Mouse (Mus musculus) layer of hippocampus, postnatal 36 days (tissue): ENCODE data around the gene Wasf2. TPM values are rescaled to one million over a fixed set of nuclear protein-coding genes. Genes with fewer than 3 reads are reported as not detected.
"Not testable (repeated sequence)": the region's sequence is repeated elsewhere in the genome, so short reads cannot be mapped to it uniquely, and the experiment has no call there.

Experiments used
- DNase-seq, 2 experiments: peaks; one replicate each; pipeline ENCODE4 v3.0.0; 2022
- total RNA-seq, 2 experiments: library from RNA; stranded (reverse); gene quantifications; 2 replicates each; pipeline ENCODE4 v1.2.3; 2021

Wasf2 gene
- 10 to 100 TPM; 28.7 to 32.8 TPM for total RNA-seq

DNA sequence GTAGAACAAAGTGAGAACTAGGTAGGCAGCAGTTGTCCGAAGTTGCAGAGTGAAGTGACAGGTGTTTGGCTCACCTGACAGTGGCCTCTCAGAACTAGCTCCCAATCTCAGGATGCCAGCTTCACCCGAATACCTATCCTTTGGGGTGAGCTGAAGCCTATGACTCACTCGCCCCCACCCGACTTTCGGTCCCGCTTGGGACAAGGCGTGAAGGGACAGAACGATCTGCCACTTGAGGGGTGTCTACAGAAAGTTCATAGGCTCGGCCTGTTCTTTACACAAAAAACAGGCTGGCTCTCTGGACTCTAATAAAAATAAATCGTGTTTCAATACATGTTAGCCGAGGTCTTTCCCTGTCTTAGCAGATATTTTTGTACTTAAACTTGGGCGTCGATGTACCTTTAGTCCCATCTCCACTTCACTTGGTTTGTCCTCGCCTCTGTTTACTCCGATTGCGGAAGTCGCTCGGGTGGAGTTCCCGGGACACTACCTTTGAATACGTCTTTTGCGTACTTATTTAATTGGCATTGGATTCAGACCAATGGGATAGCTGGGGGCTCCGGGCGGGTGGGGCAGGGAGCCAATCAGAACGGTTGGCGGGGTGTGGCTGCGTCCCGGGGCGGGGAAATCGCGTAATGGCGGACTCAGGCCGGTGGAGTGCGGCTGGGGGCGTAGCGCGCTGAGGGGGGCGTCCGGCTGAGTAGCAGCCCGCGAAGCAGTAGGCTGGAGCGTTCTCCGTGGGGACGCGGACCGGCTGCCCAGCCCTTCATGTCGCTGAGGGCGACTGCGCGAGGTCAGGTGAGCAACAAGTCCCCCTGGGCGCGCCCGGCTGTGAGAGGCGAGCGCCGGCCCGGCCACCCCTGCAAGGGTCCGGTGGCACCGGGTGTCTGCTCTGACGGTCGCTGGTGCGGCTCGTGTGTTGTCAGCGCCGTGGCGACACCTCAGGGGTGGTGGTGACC, at the start of gene Wasf2:
Gene Wasf2 (plus strand): TSS at position 575 of the 959 bp plus-strand sequence.
- peak; percentile 86 for DNase-seq

DNA sequence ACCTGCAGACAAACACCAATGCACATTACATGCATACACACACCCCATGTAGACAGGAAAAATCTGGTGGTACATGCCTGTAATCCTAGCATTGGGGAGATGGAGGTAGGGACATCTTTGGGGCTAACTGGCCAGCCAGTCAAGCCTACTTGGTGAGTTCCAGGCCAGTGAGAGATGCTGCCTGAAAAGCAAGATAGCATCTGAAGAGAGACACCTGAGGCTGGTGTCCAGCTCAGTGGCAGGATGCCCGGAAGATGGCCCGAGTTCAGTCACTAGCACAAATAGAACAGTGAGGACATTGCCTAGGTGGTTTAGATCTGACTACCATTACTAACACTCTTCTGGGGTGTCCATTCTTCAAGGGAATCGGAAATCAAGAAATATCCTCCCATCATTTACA, 49.4 kb upstream of the Wasf2 start:
- no peak for DNase-seq

DNA sequence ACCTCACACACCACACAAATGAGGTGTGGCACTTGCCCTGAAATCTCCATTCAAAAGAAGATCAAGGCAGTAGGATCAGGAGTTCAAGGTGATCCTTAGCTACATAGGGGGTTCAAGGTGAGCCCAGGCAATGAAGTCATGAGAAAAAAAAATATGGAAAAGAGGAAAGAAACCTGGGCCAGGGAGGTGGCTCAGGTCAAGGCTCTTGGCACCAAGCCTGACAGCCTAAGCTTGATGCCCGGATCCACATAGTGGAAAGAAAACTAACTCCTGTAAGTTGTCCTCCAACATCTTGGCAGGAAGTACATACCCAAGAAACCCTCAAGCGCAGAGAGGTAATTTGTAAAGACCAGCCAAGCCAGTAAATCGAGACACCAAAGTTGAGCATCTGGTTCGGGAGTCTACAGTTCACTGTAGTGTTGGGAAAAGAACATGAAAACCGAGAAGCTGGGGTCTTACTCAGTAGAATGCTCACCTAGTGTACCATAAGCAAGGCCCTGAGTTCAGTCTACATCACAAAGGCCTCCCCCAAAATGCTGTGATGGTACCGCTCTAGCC, 48.0 kb upstream of the Wasf2 start:
- DNase-seq: no peak

DNA sequence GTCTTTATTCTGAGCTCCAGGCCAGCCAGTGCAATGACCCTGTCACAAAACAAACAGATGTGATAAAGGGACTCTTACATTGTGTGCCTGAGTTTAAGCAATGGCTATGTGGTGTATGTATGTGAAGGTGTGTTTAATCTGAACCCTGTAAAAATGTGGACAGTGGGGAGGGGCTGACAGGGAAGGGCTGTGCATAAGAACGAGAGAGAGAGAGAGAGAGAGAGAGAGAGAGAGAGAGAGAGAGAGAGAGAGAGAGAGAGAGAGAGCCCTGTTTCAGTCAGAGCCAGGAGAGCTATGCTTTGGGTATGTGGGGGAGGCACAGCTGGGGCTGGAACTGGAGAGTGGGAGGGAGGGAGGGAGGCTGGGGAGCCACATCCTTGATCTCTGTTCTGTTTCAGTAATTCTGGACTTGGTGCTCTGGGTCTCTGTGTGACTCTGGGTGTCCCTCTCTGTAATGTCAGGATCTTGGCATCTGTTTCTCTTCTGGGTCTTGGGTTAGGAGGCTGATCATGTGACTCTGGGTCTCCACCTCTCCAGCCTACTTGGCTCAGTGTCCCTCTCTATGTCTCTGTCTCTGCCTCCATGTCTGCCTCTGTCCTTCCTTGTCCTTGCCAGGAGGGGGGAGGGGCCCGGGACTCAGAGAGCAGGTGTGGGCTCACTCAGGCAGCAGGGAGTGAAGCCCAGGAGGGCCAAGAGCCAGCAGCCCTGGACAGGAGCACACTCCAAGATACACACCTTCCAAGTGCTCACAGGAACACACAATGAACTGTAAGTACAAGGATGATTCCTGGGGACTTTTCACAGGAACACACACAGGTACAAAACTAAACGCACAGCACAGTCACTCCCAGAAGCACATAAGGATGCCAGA, 46.1 kb upstream of the Wasf2 start:
- DNase-seq: no peak

DNA sequence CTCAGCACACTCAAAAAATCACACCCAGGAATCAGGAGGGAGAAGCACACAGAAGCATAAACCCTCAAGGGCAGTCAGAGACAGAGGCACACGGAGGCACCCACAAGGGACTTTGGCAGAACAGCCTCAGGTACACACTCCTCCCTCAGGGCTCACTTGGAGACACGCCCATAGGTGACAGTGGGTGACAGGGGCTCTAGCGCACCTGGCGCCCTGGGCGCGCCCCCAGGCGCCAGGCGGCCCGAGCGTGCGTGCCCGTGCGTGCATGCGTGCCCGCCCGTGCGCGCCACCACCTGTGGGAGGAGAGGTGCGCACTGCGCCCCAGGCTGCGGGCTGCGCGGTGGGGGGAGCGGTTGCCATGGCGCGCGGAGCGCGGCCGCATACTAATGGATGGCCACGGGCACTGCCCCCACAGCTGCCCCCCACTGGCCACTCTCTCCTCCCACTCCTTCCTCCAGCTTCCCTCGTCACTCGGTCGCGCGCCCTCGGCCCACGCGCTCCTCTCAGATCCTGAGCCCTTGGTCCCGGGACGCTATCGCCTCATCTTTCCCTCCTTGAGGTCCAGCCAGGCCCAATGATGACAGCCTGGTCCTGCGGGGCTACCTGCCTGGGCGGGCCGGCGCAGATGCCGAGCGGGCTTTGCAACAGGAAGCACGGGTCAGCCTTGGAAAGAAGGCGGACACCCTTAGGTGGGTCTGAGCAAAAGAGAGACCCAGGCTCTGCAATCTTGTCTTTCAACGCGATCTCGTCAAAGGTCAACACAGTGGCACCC, 45.1 kb upstream of the Wasf2 start:
- peak; percentile 61 to 63 for DNase-seq

DNA sequence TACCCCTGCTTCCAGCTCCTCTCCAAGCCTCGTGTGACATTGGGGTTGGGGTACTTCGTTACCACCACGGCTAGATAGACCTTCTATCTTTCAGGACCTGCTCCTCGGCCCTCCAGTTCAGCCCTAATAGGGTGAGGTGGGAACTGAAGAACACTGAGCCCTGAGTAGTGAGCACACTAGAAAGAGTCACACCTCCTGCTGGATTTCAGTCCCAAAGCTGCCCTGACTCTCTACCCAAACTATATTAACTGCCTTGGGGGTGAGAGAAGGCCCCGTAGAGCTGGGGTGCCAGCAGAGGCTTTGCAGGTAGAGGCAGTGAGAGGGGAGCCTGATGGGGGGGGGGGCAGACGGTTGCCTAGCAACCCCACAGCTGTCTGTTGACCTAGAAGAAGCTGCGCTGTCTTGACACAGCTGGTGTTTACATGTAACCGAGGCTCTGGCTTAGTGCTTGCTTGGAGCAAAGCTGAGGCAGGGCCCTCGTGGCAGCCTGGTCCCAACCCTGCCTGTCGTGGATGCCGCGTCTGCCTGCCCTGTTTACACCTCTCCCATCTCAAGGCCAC, 44.4 kb upstream of the Wasf2 start:
- no peak for DNase-seq

DNA sequence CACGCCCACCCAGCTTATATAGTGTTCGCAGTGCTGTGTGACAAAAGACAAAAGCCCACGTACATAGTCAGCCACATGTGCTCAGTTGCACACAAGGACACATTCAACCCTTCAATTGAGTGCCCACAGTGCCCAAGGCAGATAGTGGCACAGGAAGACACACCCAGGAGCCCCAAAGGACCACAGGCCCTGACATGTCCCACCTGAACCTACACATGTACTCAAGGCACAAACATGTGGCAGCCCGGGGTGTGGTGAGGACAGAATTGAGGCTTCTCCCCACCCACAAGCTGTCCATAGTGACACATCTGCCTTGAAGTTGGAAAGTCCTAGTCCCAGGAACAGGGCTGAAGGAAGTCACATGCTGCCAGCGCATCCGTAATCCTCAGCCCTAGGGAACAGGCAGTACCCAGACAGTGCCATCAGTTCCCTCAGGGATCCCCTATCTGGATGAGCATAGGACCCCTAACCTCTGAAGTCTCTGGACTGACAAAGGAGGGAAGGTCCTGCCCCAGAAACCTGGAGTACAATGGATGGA, 43.1 kb upstream of the Wasf2 start:
- DNase-seq: no peak

DNA sequence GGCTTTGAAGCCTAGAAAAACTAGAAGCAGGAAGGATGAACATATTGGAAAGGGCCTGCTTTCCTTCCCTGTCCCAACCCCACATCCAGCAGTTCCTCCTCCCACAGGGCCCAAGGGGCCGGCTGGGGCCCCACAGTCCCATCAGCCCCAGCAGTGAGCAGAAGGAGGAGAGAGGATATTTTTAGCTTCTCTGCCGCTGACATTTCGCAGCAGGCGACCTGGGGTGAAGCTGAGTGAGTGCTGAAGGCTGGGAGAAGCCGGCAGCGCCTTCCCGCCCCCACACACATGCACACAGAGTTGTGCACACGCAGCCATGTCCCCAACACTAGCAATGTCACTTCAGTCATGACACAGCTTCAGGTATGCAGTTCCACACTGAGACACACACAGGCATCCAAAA, 42.5 kb upstream of the Wasf2 start:
- no peak for DNase-seq

DNA sequence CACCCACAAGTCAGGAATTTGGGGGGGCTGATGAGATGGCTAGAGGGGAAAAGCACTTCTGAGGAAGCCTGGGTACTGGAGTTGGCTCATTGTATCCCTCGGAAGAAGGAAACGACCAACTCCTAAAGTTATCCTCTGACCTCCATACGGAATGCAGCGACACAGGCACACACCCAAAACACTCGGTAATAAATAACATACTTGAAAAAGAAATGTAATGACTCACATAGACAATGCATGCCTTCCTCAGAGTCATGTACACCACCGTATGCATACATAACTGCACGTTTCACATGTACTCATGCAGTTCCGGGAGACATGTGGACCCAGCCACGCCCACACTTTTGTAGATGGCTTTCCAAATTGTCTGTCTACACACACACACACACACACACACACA, 41.0 kb upstream of the Wasf2 start:
- DNase-seq: no peak

DNA sequence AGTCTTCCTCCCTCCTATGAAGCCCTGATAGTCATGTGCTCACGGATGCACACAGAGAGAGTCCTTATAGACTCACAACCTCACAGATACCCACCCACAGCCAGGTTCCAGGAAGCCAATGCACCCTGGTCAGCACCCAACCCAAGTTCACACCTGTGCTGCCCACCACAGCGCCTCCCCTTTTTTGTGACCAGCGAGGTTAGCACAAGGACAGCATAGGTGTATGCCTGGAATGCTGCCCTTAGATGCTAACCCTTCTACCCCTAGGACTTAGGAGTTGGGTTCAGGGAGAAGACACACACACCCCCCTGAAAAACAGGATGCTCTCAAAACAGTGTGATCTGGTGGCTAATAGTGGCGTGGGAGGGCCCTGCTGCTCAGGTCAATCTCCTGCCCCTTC, 40.5 kb upstream of the Wasf2 start:
- DNase-seq: no peak

DNA sequence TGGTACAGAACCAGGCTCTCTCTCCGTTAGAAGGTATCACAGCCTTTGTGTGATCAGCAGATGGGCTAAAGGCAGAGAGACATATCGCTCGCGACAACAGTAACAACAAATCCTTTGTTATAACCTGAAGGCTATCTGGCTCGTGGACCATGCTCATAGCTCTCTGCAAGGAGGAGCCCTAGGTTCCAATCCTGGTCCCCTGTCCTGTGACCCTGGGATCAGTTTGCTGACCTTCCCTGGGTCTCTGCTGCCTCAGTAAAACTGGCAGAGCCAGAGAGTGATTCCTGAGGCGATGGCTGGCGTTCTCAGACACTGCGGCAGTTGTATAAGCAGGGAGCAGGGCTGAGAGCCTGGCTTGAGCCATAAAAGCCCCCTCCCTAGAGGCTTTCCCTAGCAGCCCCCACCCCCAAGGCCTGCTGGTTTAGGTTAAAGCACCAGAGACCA, 40.0 kb upstream of the Wasf2 start:
- DNase-seq: no peak

DNA sequence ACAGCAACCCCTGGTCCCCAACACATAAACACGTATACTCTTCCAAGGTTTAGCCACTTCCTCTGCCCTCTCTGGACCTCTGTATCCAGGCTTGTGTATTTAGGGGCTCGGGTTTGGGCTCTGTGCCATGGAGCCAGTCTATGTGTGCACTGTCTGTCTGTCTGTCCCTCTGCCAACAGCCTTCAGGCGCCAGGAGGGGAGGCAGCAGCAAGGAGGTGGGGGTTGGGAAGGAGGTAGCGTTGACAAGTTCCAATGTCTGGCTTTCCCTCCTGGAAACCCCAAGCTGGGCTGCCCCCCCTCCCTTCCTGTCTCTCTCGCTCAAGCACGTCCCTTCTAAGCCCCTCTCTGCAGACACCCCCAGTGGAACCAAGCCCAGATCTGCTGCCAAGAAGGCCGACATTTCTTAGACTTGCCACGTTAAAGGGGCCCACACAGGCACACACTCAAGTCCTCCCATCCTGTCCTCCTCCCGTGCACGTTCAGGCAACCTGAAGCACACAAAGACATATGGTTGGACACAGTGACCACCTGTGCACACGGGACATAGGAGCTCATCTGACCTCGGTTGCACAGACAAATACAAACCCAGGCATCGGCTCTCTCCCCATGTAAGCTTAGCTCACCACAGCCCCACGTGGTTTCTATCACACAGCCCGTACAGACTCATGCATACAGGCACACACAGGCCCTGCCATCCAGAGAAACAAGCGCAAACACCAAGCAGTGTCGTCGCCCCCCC, 39.4 kb upstream of the Wasf2 start:
- no peak for DNase-seq

DNA sequence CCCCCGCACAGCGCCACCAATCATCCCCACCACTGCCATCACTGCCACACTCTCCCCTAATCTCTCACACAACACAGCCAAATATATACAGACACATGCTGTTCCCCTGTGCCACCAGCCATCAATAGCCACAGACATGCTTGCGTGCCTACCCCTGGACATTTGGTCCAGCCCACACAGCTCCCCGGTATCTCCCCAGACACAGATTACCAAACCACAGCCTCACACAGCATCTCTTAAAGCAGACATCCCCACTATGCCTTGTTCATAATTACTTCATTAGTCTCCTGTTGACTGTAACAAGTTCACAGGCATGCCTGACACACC, 38.9 kb upstream of the Wasf2 start:
- DNase-seq: no peak

DNA sequence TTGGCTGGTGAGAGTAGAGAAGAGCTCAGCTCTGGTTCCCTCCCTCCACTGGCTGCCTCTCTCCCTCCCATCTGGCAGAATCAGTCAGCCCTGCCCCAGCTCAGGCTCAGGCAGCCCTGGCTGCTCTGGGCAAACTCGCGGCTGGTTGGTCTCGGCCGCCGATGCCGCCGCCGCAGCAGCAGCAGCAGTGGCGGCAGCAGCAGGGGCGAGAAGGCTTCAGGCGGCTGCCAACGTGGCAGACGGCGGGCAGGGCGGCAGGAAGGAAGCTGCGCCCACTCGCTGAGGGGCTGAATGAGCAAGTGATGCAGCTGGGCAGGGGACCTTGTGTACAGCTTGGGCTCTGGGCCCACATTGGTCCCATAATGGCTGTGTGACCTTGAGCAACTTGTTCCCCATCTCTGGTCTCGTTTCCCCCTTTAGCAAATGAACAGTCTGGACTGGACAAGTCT, 37.8 kb upstream of the Wasf2 start:
- DNase-seq: peak; percentile 65 to 66

DNA sequence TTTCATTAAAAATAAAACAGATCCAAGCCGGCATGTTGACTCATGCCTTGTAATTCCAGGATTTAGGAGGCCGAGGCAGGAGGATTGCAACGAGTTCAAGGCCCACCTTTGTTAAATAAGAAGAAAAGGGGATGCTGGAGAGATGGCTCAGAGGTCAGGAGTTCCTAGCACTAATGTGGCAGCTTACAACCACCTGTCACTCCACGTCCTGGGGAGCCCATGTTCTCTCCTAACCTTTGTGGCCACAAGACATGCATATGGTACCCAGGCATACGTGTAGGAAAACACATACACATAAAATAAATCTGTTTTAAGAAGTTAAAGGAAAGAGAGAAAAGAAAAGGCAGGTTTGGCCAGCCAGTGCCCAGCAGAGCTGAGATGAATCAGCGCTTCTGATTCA, 37.2 kb upstream of the Wasf2 start:
- DNase-seq: no peak

DNA sequence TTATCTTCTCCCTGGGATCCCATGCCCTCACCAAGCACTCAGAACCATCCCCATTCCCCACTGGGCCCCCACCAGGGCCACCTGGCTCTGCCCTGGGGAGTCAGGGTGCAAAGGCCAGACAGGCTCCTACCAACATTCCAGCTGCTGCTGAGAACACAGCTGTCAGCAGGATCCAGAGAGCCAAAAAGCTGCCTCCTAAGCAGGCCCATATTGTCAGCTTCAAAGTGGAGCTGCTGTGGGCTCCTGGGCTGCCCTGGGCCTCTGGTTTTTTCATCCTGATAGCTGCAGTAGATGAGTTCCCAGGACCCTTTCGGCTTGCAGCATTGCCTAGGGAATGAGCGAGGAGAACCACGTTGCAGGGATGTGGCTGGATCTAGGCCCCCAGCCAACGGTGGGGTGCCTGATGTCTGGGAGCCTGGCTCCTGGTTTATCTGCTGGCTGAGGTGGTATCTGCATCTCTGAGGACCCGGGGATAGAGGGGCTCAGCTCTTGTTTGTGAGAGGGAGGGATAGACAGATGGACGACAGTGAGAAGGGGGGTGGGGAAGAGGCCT, 36.7 kb upstream of the Wasf2 start:
- DNase-seq: no peak

DNA sequence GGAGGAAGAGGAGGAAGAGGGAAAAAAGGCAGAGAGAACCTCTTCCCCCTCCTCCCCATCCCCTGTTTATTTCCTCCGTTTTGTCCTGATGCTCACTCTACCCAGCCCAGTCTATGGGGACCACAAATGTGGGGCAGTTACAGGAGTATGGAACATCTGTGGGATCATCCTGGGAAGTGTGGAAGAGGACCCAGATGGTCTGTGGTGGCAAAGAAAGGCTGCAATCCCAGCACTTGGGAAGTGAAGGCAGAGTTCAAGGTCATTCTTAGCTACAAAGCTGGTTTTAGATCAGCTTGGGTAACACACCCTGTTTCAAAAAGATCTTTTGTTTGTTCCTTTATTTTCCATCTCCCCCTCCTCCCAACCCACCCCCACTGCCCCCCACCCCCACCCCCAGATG, 36.0 kb upstream of the Wasf2 start:
- DNase-seq: no peak

DNA sequence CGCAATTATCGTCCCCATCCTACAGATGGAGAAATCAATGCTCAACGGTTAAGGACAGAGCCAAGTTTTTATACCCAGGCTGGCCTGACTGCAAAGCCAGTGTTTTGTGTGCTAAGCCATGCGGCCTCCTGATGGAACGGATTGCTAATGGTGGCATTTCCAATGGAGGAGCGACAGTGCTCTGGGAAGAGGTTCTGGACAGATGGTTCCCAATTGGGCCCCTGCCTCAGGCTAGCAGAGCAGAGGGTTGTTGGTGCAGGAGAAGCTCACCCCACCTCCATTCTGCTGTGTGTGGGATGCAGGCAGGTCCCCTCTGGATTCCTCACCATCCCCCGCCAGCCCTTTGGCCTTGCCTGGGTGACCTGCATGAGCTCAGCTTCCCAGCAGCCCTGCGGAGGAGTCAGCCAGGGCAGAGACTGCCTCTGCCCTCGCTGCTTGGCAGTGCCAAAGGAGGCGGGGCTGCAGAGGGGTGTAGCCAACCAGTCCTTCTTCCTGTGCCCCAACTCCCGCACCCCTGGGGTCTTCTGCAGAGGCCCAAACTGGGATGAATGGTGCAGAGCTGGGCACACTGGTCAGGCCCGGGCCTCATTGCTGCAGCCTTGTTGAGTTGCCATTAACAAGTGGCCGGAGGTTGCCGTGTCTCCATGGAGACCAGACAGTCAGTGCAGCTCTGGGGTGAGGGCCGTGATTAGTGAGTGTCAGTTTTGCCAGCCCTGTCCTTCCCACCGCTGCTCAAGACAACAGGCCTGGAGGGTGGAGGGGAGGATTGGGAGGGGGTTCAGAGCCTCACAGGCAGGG, 35.2 kb upstream of the Wasf2 start:
- peak in 1 of 2 experiments; percentile 77 for DNase-seq

DNA sequence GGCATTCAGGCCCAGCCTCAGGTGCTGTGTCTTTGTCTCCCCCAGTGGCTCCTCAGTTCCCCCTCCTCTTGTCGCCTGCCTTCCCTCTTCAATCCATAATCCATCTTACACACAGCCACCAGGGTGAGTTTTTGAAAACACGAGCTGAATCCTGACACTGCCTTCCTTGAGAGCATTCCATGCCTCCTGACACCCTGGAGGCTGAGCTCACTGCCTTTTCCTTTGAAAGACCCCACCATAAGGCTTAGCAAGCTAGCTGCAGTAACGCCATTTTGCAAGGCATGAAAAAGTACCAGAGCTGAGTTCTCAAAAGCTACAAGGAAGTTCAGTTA, 34.6 kb upstream of the Wasf2 start:
- not testable (repeated sequence) for DNase-seq

DNA sequence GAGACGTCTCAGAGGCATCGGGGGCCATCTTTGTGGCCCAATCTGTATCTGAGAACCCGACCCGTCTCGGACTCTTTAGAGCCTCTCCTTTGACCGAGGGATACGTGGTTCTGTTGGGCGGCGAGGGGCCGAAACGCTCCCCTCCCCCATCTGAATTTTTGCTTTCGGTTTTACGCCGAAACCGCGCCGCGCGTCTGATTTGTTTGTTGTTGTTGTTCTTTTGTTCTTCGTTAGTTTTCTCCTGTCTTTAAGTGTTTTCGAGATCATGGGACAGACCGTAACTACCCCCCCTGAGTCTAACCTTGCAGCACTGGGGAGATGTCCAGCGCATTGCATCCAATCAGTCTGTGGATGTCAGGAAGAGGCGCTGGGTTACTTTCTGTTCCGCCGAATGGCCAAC, 33.6 kb upstream of the Wasf2 start:
- not testable (repeated sequence) for DNase-seq
